Mouse (Mus musculus) forebrain, embryonic 13.5 days (tissue): ENCODE data around the gene Sart1. TPM values are rescaled to one million over a fixed set of nuclear protein-coding genes. Genes with fewer than 3 reads are reported as not detected.

Experiments
- ATAC-seq: fragments of 200-750 bp; cut with Nextera tagmentation; 2 replicates; pipeline ENCODE4 v1.8.0; 2017
- H3K27ac ChIP-seq: fragments of 300-500 bp; sonication (generic); 2 replicates; pipeline ENCODE4 v1.5.1; 2015; ENCODE audit warnings: inconsistent platforms, mild to moderate bottlenecking, moderate library complexity
- H3K27me3 ChIP-seq: fragments of 300-500 bp; sonication (generic); 2 replicates; pipeline ENCODE4 v1.6.1; 2015; ENCODE audit warnings: mild to moderate bottlenecking, inconsistent platforms
- H3K36me3 ChIP-seq: fragments of 300-500 bp; sonication (generic); 2 replicates; pipeline ENCODE4 v1.6.1; 2015; ENCODE audit warnings: mild to moderate bottlenecking, inconsistent platforms; ENCODE audit not compliant: poor library complexity, severe bottlenecking
- H3K4me1 ChIP-seq: fragments of 300-500 bp; sonication (generic); 2 replicates; pipeline ENCODE4 v1.6.1; 2015; ENCODE audit warnings: inconsistent platforms
- H3K4me2 ChIP-seq: fragments of 300-500 bp; sonication (generic); 2 replicates; pipeline ENCODE4 v1.6.1; 2015; ENCODE audit warnings: inconsistent platforms, mild to moderate bottlenecking, moderate library complexity
- H3K4me3 ChIP-seq: fragments of 300-500 bp; sonication (generic); 2 replicates; pipeline ENCODE4 v1.5.1; 2015; ENCODE audit warnings: mild to moderate bottlenecking, inconsistent platforms
- H3K9ac ChIP-seq: fragments of 300-500 bp; sonication (generic); 2 replicates; pipeline ENCODE4 v1.6.1; 2015; ENCODE audit warnings: mild to moderate bottlenecking, inconsistent platforms
- H3K9me3 ChIP-seq: fragments of 300-500 bp; sonication (generic); replicated peaks from 2 replicates; pipeline ENCODE4 v1.6.1; 2016; ENCODE audit warnings: inconsistent platforms
- WGBS: fragments of 180-500 bp; shearing (Covaris S2); methylation state at CpG from one replicate; pipeline ENCODE4 v1.1.7; 2015; 5-methylcytosine and 5-hydroxymethylcytosine counted together
- polyA plus RNA-seq: library from polyadenylated mRNA; unstranded; fragments of >200 nt; fragmentation: Nextera tagmentation; extraction: Ambion mirVana; gene quantifications from 2 replicates; pipeline ENCODE4 v1.2.1, GENCODE M21; 2015

Sart1 gene
- polyA plus RNA-seq, 1 experiment from 2014 or later: 85.3 TPM

DNA sequence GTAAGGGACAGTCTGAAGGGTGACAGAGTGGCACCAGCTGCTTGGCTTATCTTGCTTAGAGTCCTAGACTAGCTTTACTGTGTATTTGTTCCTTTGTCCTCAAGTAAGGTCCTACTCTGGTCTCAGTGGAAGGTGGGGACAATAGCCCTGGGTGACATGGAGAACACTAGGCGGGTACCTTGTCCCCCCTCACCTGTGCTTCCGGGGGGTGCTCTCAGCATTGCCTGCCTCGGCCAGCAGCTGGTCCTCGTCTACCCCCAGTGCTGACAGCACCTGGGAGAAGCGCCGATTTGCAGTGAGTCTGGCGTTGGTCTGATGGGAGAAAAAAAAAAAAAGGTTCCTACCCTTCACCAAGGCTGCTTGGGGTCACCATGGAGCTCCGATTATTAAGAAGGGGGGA, 1.9 kb upstream of the Sart1 start:
- no peaks in the 10 kb centered on the region for H3K9me3 ChIP-seq
- H3K4me2 ChIP-seq: peak overlapping the region; percentile 98; the same call in 1 of the 2 replicates
- H3K27me3 ChIP-seq: no peaks in the 10 kb centered on the region
- 0 out of 2 replicates have a peak overlapping the region, but pooled peaks have one; percentile 52 for H3K9ac ChIP-seq
- H3K4me1 ChIP-seq: peaks cover 42% of the 10 kb centered on the region
- H3K36me3 ChIP-seq: peaks cover 10% of the 10 kb centered on the region
- ATAC-seq: no peak
- no peak overlapping the region for H3K27ac ChIP-seq
- 0 out of 2 replicates have a peak overlapping the region, but pooled peaks have one; percentile 100 for H3K4me3 ChIP-seq
- 87% methylated on average over 8 of the region's 8 CpGs for WGBS

DNA sequence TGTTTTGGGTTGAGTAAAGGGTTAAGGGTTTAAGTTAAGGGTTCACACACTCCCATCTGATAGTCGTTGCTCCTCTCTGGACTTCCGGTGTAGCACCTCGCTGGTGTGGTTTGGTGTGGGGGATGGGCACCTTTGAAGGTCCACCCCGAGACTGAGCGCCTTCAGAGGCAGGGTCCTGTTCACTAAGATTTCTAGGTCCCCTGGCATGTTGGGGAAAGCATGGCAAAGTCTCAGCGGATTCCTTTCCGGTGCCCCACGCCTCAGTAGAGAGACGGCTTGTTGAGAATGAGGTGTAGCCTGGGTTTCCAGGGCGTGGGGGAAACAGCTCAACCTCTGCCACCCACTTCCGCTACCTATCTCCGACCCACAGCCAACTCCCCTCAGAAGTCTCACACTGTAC, 1.1 kb upstream of the Sart1 start:
- peaks cover 17% of the 10 kb centered on the region for H3K36me3 ChIP-seq
- no peaks in the 10 kb centered on the region for H3K27me3 ChIP-seq
- H3K4me2 ChIP-seq: peak overlapping the region; percentile 98
- peak overlapping the region; percentile 52 for H3K9ac ChIP-seq
- no peak overlapping the region for H3K27ac ChIP-seq
- no peaks in the 10 kb centered on the region for H3K9me3 ChIP-seq
- no peak for ATAC-seq
- WGBS: 62% methylated on average over 12 of the region's 12 CpGs
- H3K4me3 ChIP-seq: peak overlapping the region; percentile 100
- peaks cover 42% of the 10 kb centered on the region for H3K4me1 ChIP-seq

DNA sequence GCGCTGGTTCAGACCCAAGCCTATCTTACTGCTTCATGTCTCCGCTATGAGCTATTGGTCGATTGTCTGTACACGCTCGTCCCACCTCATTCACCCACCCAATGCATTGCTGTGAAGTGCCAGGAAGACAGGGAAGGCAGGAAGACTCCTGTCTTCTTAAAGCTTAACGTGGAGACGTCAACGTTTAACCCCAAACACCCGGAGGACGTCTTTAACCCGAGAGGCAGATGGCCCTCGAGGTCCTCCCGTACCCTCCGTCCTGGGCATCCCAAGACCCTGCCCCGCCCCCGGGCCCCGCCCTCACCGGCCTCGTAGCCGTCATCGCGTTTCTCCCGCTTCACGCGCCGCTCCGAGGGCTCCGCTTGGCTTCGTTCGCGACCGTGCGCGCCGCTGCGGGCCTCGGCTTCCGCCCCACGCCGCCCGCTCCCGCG, 477 bp downstream of the Sart1 start:
- Histone ChIP-seq H3K9me3 (no peaks in the 10 kb centered on the region), H3K27ac (peak overlapping the region; percentile 78), H3K4me3 (peak overlapping the region; percentile 100), H3K4me1 (peaks cover 40% of the 10 kb centered on the region), H3K36me3 (peaks cover 34% of the 10 kb centered on the region), H3K9ac (peak overlapping the region; percentile 93), H3K27me3 (no peaks in the 10 kb centered on the region), H3K4me2 (peak overlapping the region; percentile 98)
- peak; percentile 46 for ATAC-seq
- WGBS: under 1% methylated on average over 37 of the region's 43 CpGs

DNA sequence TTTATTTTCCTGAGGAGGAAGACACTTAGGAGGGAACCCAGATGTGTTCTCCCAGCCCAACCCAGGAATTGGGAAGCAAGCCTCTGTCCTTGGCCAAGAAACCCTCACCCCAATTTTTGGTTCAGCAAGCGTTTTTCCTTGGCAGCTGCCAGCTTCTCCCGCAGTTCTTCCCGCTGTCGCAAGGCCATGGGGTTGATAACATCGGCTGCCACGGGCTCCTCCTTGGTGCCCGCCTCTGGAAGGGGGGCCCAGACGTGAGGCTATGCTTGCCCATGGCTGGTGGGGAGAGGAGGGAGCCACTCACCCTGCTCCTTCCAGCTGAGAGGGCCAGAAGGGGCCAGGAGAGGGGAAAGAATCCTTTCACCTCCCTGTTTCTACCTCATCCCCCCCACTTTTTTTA, 3.8 kb downstream of the Sart1 start:
- Histone ChIP-seq H3K9ac (no peak overlapping the region), H3K4me1 (peaks cover 25% of the 10 kb centered on the region), H3K4me2 (no peak overlapping the region), H3K27ac (no peak overlapping the region), H3K4me3 (no peak overlapping the region), H3K9me3 (no peaks in the 10 kb centered on the region), H3K36me3 (peaks cover 67% of the 10 kb centered on the region), H3K27me3 (no peaks in the 10 kb centered on the region)
- WGBS: 91% methylated on average over 8 of the region's 8 CpGs
- no peak for ATAC-seq

DNA sequence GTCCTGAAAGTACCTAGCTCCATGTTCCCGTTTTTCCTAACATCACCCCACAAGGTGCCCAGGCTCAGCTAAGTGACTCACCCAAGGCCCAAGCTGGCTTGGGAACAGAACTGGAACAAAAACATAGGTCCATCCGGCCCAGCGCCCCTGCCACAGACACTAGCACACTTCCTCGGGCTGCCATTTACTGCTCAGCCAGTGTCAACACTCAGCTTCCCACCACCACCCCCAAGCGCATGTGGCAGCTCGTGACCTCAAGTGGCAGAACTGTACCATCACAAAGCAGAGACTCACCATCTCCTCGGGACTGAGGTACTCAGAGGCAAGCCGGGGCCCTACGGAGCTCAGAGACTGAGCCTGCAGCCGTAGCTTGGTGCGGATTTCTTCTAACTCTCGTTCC, 5.2 kb downstream of the Sart1 start:
- Histone ChIP-seq H3K9ac (no peak overlapping the region), H3K4me3 (no peak overlapping the region), H3K27me3 (no peaks in the 10 kb centered on the region), H3K4me1 (peaks cover 18% of the 10 kb centered on the region), H3K36me3 (peaks cover 81% of the 10 kb centered on the region), H3K27ac (no peak overlapping the region), H3K9me3 (no peaks in the 10 kb centered on the region), H3K4me2 (no peak overlapping the region)
- no peak for ATAC-seq
- WGBS: 95% methylated on average over 12 of the region's 12 CpGs

DNA sequence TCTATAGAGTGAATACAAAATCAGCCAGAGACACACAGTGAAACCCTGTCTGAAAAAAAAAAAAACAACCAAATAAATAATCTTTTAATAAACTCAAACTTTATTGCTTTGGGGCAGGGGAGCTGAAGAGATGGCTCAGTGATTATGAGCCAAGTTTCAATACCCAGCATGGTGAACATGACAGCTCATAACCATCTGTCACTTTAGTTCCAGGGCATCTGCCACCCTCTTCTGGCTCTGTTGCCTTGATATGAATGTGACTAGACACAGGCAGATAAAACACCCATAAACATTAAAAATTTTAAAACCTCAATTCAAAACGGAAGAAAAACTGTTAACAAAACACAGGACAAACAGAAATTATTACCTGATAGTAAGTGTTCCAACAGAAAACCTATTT, 11.1 kb downstream of the Sart1 start:
- WGBS: 87% methylated on average over 1 of the region's 1 CpGs
- H3K27me3 ChIP-seq: no peaks in the 10 kb centered on the region
- no peak overlapping the region for H3K27ac ChIP-seq
- no peak for ATAC-seq
- peaks cover 81% of the 10 kb centered on the region for H3K36me3 ChIP-seq
- no peak overlapping the region for H3K9ac ChIP-seq
- no peak overlapping the region for H3K4me3 ChIP-seq
- no peak overlapping the region for H3K4me2 ChIP-seq
- H3K9me3 ChIP-seq: no peaks in the 10 kb centered on the region
- H3K4me1 ChIP-seq: no peaks in the 10 kb centered on the region

DNA sequence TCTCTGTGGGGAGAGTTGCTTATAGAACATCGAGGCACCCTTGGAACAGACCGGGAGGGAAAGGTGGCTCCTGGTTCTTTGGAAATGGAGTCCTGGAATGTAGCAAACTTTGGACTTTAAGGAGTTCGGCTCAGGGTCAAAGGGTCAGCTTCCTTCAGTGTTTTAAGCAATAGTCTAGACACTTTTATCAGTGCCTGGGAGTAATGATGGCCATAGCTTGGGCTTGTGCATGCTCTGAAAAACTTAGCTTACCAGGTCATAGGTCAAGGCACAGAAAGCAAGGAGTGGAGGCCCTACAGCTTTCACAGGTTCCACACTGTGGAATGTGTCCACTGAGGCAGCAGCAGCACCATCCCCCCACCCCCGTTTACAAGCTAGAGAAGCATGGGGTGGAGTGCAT, 13.8 kb downstream of the Sart1 start:
- Histone ChIP-seq H3K27me3 (no peaks in the 10 kb centered on the region), H3K36me3 (peaks cover 78% of the 10 kb centered on the region), H3K27ac (no peak overlapping the region), H3K9ac (no peak overlapping the region), H3K4me3 (no peak overlapping the region), H3K4me2 (no peak overlapping the region), H3K4me1 (no peaks in the 10 kb centered on the region), H3K9me3 (no peaks in the 10 kb centered on the region)
- ATAC-seq: no peak
- WGBS: 81% methylated on average over 4 of the region's 4 CpGs

DNA sequence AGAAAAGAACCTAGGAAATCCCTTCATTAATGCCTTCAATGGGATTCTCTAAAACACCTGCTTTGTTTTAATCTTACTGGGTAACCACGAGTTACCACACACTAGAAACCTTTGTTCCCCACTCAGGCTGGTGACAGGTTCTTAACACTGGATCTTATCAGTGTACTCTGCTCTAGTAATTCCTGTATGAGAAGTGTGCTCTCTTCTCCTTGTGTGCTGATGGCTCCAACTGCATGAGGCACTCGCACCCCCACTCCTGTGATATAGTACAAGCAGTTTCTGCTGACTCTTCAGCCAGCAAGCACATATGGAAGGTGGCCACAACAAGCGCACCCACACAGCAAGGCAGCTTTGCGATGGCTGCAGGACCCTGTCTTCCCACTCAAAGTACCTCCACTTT, 14.3 kb downstream of the Sart1 start:
- Histone ChIP-seq H3K4me1 (no peaks in the 10 kb centered on the region), H3K4me3 (no peak overlapping the region), H3K27ac (no peak overlapping the region), H3K4me2 (no peak overlapping the region), H3K27me3 (no peaks in the 10 kb centered on the region), H3K36me3 (peaks cover 78% of the 10 kb centered on the region), H3K9ac (no peak overlapping the region), H3K9me3 (no peaks in the 10 kb centered on the region)
- no peak for ATAC-seq
- WGBS: 78% methylated on average over 4 of the region's 4 CpGs

DNA sequence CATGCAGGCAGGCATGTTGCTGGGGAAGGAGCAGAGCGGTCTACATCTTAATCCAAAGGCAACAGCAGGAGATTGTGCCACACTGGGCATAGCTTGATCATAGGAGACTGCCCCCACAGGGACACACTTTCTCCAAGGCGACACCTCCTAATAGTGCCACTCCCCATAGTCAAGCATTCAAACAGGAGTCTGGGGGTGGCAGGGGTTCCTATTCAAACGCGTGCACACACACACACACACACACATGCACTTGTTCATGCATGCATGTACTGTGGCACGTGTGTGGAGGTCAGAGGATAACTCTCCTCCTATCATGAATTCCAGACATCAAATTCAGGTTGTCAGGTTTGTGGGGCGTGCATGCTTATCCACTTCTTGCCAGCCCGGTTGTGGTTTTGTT, 15.8 kb downstream of the Sart1 start:
- no peak for ATAC-seq
- H3K4me2 ChIP-seq: no peak overlapping the region
- no peak overlapping the region for H3K27ac ChIP-seq
- WGBS: 94% methylated on average over 7 of the region's 7 CpGs
- H3K9me3 ChIP-seq: no peaks in the 10 kb centered on the region
- no peak overlapping the region for H3K4me3 ChIP-seq
- no peak overlapping the region for H3K9ac ChIP-seq
- H3K27me3 ChIP-seq: no peaks in the 10 kb centered on the region
- H3K36me3 ChIP-seq: peaks cover 76% of the 10 kb centered on the region
- peaks cover 11% of the 10 kb centered on the region for H3K4me1 ChIP-seq

DNA sequence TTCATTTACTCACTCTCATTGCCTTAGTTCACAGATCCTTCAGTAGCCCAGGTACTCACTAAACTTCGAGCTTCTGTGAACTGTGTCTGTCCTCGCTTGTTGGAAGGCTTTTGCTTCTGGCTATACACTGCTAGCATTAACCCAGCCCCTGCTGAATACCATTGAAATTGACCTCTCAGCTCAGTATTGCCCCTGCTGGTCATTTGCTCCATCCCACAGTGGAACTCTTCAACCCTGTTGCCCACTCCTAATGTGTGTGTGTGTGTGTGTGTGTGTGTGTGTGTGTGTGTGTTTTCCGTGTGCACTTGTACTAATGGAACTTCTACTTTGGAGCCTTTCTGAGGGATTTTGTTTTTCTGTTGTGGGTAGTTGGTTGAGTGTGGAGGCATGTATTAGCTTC, 17.6 kb downstream of the Sart1 start:
- WGBS: 90% methylated on average over 3 of the region's 3 CpGs
- Histone ChIP-seq H3K36me3 (peaks cover 63% of the 10 kb centered on the region), H3K4me3 (no peak overlapping the region), H3K4me1 (peaks cover 17% of the 10 kb centered on the region), H3K9ac (no peak overlapping the region), H3K4me2 (no peak overlapping the region), H3K27ac (no peak overlapping the region), H3K9me3 (no peaks in the 10 kb centered on the region), H3K27me3 (no peaks in the 10 kb centered on the region)
- ATAC-seq: no peak

DNA sequence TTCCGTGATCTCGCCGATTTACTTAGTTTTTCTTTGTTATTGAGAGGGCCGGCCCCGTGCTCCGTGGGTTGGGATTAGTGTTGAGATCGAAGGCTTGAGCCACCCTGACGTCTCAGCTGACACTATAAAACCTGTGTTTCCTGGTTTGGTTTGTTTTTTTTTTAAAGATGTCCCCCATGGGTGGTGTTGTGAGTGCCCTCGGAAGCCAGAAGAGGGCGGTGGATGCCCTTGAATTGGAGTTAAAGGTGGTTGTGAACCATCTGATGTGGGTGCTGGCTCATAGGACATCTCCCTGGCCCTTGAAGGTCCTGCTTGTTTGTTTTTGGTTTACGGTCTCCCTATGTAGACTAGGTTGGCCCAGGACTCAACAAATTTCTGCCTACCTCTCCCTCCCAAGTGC, 21.0 kb downstream of the Sart1 start:
- peaks cover 67% of the 10 kb centered on the region for H3K36me3 ChIP-seq
- peak overlapping the region; percentile 92 for H3K9ac ChIP-seq
- no peaks in the 10 kb centered on the region for H3K27me3 ChIP-seq
- ATAC-seq: no peak
- peak overlapping the region; percentile 91 for H3K4me2 ChIP-seq
- H3K4me3 ChIP-seq: peak overlapping the region; percentile 98
- 10% methylated on average over 11 of the region's 11 CpGs for WGBS
- peaks cover 23% of the 10 kb centered on the region for H3K4me1 ChIP-seq
- H3K27ac ChIP-seq: peak overlapping the region; percentile 93; the same call in 1 of the 2 replicates
- H3K9me3 ChIP-seq: no peaks in the 10 kb centered on the region

DNA sequence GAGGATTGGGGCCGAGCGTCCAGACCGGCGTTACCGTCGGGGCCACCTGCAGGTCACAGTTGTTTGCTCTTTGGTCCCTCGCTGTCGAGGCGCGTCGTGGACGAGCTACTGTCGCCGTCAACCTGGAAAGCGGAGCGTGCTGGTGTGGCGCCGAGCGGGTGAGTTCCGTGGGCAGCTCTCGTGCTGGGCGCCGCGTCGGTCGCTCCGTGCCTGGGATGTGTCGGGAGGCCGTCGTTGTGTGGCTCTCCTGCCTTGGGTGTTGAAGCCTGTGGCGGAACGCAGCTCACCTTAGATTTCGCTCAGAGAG, 21.5 kb downstream of the Sart1 start, which contains the start of gene Banf1:
Banf1 (minus strand) TSS at position 116 of the 307 bp plus-strand sequence.
- Histone ChIP-seq H3K27me3 (no peaks in the 10 kb centered on the region), H3K4me2 (peak within 1 kb of the TSS; percentile 91), H3K36me3 (peaks cover 62% of the 10 kb centered on the region), H3K4me1 (peaks cover 23% of the 10 kb centered on the region), H3K4me3 (peak within 1 kb of the TSS; percentile 98), H3K9ac (peak within 1 kb of the TSS; percentile 92), H3K27ac (peak within 1 kb of the TSS; percentile 93), H3K9me3 (no peaks in the 10 kb centered on the region)
- no peak for ATAC-seq
- WGBS: 0% methylated on average over 33 of the region's 33 CpGs
